Mouse (Mus musculus): ENCODE data around the gene Gm9964.

The Gm9964 gene

GRCm38 (mm10) chr11:79253542-79254390, 42.9 kb downstream of the Gm9964 start:
- DNase-seq (ENCODE audit: low spot score in 2 of 2) = peak; percentile 36 to 52

- DNase-seq (ENCODE audit: low spot score in 2 of 2) = no peak
Observed at GRCm38 (mm10) chr11:79252881-79253541, 43.7 kb downstream of the Gm9964 start.

Measured in spleen, postnatal 14 days (tissue).